Mouse (Mus musculus): ENCODE measurements around the gene Tnxb.

The Tnxb gene

GRCm38 (mm10) chr17:34644608-34645007 lies 25.7 kb upstream of the Tnxb start, which contains the start of gene Fkbpl:
Gene Fkbpl (plus strand): TSS chr17:34644764.
- peak; percentile 95 for DNase-seq

GRCm38 (mm10) chr17:34645256-34645829 lies 25.0 kb upstream of the Tnxb start:
- DNase-seq: peak; percentile 16

- peak; percentile 16 for DNase-seq
Measured at GRCm38 (mm10) chr17:34645831-34646511, 24.4 kb upstream of the Tnxb start.

GRCm38 (mm10) chr17:34646906-34647787 lies 23.2 kb upstream of the Tnxb start, which contains the start of gene Atf6b:
Gene Atf6b (plus strand): TSS chr17:34647146.
- peak; percentile 90 for DNase-seq

GRCm38 (mm10) chr17:34648141-34648890 lies 22.0 kb upstream of the Tnxb start:
- DNase-seq: no peak

GRCm38 (mm10) chr17:34649106-34649864 lies 21.1 kb upstream of the Tnxb start:
- DNase-seq: no peak

GRCm38 (mm10) chr17:34650781-34651180 lies 19.6 kb upstream of the Tnxb start:
- DNase-seq: no peak

GRCm38 (mm10) chr17:34651507-34652221 lies 18.7 kb upstream of the Tnxb start:
- DNase-seq: peak; percentile 79

GRCm38 (mm10) chr17:34652546-34652945 lies 17.8 kb upstream of the Tnxb start:
- DNase-seq: no peak

GRCm38 (mm10) chr17:34652985-34653384 lies 17.4 kb upstream of the Tnxb start:
- no peak for DNase-seq

- peak; percentile 78 for DNase-seq
Measured at GRCm38 (mm10) chr17:34653746-34654285, 16.5 kb upstream of the Tnxb start.

- no peak for DNase-seq
Measured at GRCm38 (mm10) chr17:34654392-34654791, 15.9 kb upstream of the Tnxb start.

- DNase-seq: no peak
Measured at GRCm38 (mm10) chr17:34655160-34655559, 15.2 kb upstream of the Tnxb start.

- DNase-seq: no peak
Measured at GRCm38 (mm10) chr17:34655581-34655991, 14.7 kb upstream of the Tnxb start.

- DNase-seq: no peak
Measured at GRCm38 (mm10) chr17:34656666-34657065, 13.7 kb upstream of the Tnxb start.

- DNase-seq: no peak
Measured at GRCm38 (mm10) chr17:34657271-34657670, 13.1 kb upstream of the Tnxb start.

GRCm38 (mm10) chr17:34658145-34658544 lies 12.2 kb upstream of the Tnxb start:
- DNase-seq: no peak

- no peak for DNase-seq
Measured at GRCm38 (mm10) chr17:34658591-34658990, 11.7 kb upstream of the Tnxb start.

GRCm38 (mm10) chr17:34659181-34659896 lies 11.0 kb upstream of the Tnxb start:
- no peak for DNase-seq

- no peak for DNase-seq
Measured at GRCm38 (mm10) chr17:34659897-34660214, 10.5 kb upstream of the Tnxb start.

Data from thymus, postnatal 4 days (tissue).